Mouse (Mus musculus) brain, embryonic 18.5 days (tissue): ENCODE data around the gene Spo11.

Source experiments
- DNase-seq: peaks from one replicate; pipeline ENCODE4 v3.0.0-alpha.2; 2012; ENCODE audit warnings: low read depth, low spot score

The Spo11 gene

GRCm38 (mm10) chr2:172959006-172959768 lies 18.3 kb upstream of the Spo11 start:
- DNase-seq: no peak

- DNase-seq: no peak
Observed at GRCm38 (mm10) chr2:172960350-172960749, 17.1 kb upstream of the Spo11 start.

GRCm38 (mm10) chr2:172961211-172961610 lies 16.3 kb upstream of the Spo11 start:
- DNase-seq: no peak

- DNase-seq: no peak
Observed at GRCm38 (mm10) chr2:172965249-172965648, 12.3 kb upstream of the Spo11 start.

GRCm38 (mm10) chr2:172966480-172966879 lies 11.0 kb upstream of the Spo11 start:
- no peak for DNase-seq

GRCm38 (mm10) chr2:172971865-172972264 lies 5.6 kb upstream of the Spo11 start:
- DNase-seq: no peak

GRCm38 (mm10) chr2:172973806-172974565 lies 3.5 kb upstream of the Spo11 start:
- no peak for DNase-seq

GRCm38 (mm10) chr2:172974701-172975100 lies 2.8 kb upstream of the Spo11 start:
- no peak for DNase-seq

- no peak for DNase-seq
Observed at GRCm38 (mm10) chr2:172975159-172975558, 2.3 kb upstream of the Spo11 start.

- no peak for DNase-seq
Observed at GRCm38 (mm10) chr2:172976661-172977238, 750 bp upstream of the Spo11 start.

- DNase-seq: no peak
Observed at GRCm38 (mm10) chr2:172978131-172978633, 682 bp downstream of the Spo11 start.

GRCm38 (mm10) chr2:172979666-172980345 lies 2.3 kb downstream of the Spo11 start:
- DNase-seq: no peak

- DNase-seq: no peak
Observed at GRCm38 (mm10) chr2:172982776-172983561, 5.5 kb downstream of the Spo11 start.

GRCm38 (mm10) chr2:172990161-172990560 lies 12.7 kb downstream of the Spo11 start:
- DNase-seq: no peak

- peak; percentile 52 for DNase-seq
Observed at GRCm38 (mm10) chr2:172996207-172996606, 18.7 kb downstream of the Spo11 start.

GRCm38 (mm10) chr2:172997748-172998147 lies 20.2 kb downstream of the Spo11 start:
- no peak for DNase-seq

GRCm38 (mm10) chr2:172998478-172998877 lies 21.0 kb downstream of the Spo11 start:
- no peak for DNase-seq

GRCm38 (mm10) chr2:172999630-173000284 lies 22.3 kb downstream of the Spo11 start, which contains the start of gene Rae1:
Gene Rae1, plus strand, starts transcription at chr2:173000117.
- peak; percentile 93 for DNase-seq

GRCm38 (mm10) chr2:173000285-173000652 lies 22.8 kb downstream of the Spo11 start:
- no peak for DNase-seq

- DNase-seq: no peak
Observed at GRCm38 (mm10) chr2:173000921-173001320, 23.4 kb downstream of the Spo11 start.
